Mouse (Mus musculus): ENCODE measurements around the gene Txlng.

Gene Txlng

GRCm38 (mm10) chrX:162760115-162760942 is 68.9 kb downstream of the Txlng start, which contains the start of gene Rbbp7:
Gene Rbbp7 (plus strand): TSS chrX:162760402.
- peak; percentile 77 to 83 for DNase-seq (ENCODE audit: low read depth in 1 of 2, low spot score in 2 of 2)

- DNase-seq (ENCODE audit: low read depth in 1 of 2, low spot score in 2 of 2): no peak
Measured at GRCm38 (mm10) chrX:162759251-162760114, 69.8 kb downstream of the Txlng start.

- no peak for DNase-seq (ENCODE audit: low read depth in 1 of 2, low spot score in 2 of 2)
Measured at GRCm38 (mm10) chrX:162756058-162756457, 73.2 kb downstream of the Txlng start.

- no peak for DNase-seq (ENCODE audit: low read depth in 1 of 2, low spot score in 2 of 2)
Measured at GRCm38 (mm10) chrX:162754314-162754713, 74.9 kb downstream of the Txlng start.

GRCm38 (mm10) chrX:162752418-162752817 is 76.8 kb downstream of the Txlng start:
- no peak for DNase-seq (ENCODE audit: low read depth in 1 of 2, low spot score in 2 of 2)

- DNase-seq (ENCODE audit: low read depth in 1 of 2, low spot score in 2 of 2): no peak
Measured at GRCm38 (mm10) chrX:162748696-162749420, 80.4 kb downstream of the Txlng start.

GRCm38 (mm10) chrX:162736140-162736659 is 93.1 kb downstream of the Txlng start:
- DNase-seq (ENCODE audit: low read depth in 1 of 2, low spot score in 2 of 2): no peak

GRCm38 (mm10) chrX:162734997-162735929 is 94.0 kb downstream of the Txlng start:
- DNase-seq (ENCODE audit: low read depth in 1 of 2, low spot score in 2 of 2): peak; percentile 19 to 39

- DNase-seq (ENCODE audit: low read depth in 1 of 2, low spot score in 2 of 2): no peak
Measured at GRCm38 (mm10) chrX:162730031-162730430, 99.2 kb downstream of the Txlng start.
